Mouse (Mus musculus) megakaryocyte, embryonic 14.5 days (primary cell): ENCODE measurements around the gene Olfr74. TPM values are rescaled to one million over a fixed set of nuclear protein-coding genes. Genes with fewer than 3 reads are reported as not detected.
"Not testable (repeated sequence)": the region's sequence is repeated elsewhere in the genome, so short reads cannot be mapped to it uniquely, and the experiment has no call there.

Experiments used
- H3K27me3 ChIP-seq: replicated peaks from 2 replicates; pipeline ENCODE3; 2012; ENCODE audit warnings: inconsistent platforms
- H3K36me3 ChIP-seq: replicated peaks from 2 replicates; pipeline ENCODE3; 2012; ENCODE audit warnings: low read length, inconsistent platforms, mixed read lengths
- H3K4me1 ChIP-seq: 2 replicates; pipeline ENCODE4 v1.6.1; 2012; ENCODE audit warnings: inconsistent platforms
- H3K4me3 ChIP-seq: replicated peaks from 2 replicates; pipeline ENCODE3; 2012; ENCODE audit warnings: moderate library complexity, mild to moderate bottlenecking, inconsistent platforms
- H3K9me3 ChIP-seq: 2 replicates; pipeline ENCODE4 v1.6.1; 2012; ENCODE audit warnings: inconsistent platforms
- FLI1 ChIP-seq: IDR thresholded peaks from 2 replicates; pipeline ENCODE4 v1.6.1; 2012; ENCODE audit warnings: low read length, inconsistent platforms, mixed read lengths
- GATA1 ChIP-seq: IDR thresholded peaks from 3 replicates; pipeline ENCODE4 v1.6.1; 2012; ENCODE audit warnings: mixed read lengths, low read length, inconsistent platforms, borderline replicate concordance
- polyA plus RNA-seq: library from polyadenylated mRNA; stranded (reverse); fragments of >175 nt; gene quantifications from 2 replicates; pipeline ENCODE4 v1.2.3, GENCODE M21; 2012; ENCODE audit warnings: low replicate concordance; ENCODE audit not compliant: insufficient read depth

The Olfr74 gene
- not detected in 2 replicates for polyA plus RNA-seq

GRCm38 (mm10) chr2:87974563-87974962 lies at the start of gene Olfr74:
Gene Olfr74, minus strand, starts transcription at chr2:87974663.
- Histone ChIP-seq H3K36me3 (no peaks in the 10 kb centered on the region), H3K27me3 (no peaks in the 10 kb centered on the region), H3K4me1 (no peaks in the 10 kb centered on the region), H3K4me3 (no peak within 1 kb of the TSS), H3K9me3 (0 out of 2 replicates have a peak, but pooled peaks cover 2% of the 10 kb centered on the region)
- TF ChIP-seq GATA1 (no peak), FLI1 (no peak)

GRCm38 (mm10) chr2:88022474-88022873 lies 48.0 kb upstream of the Olfr74 start, which contains the start of gene Olfr1161:
Gene Olfr1161, plus strand, starts transcription at chr2:88022774.
- H3K4me1 ChIP-seq, H3K9me3 ChIP-seq, H3K36me3 ChIP-seq: not testable (repeated sequence)

GRCm38 (mm10) chr2:88007515-88008318 lies 33.3 kb upstream of the Olfr74 start, which contains the start of gene Olfr1160:
Gene Olfr1160, minus strand, starts transcription at chr2:88008268.
- TF ChIP-seq GATA1 = no peak
- no peak for TF ChIP-seq FLI1
- Histone ChIP-seq H3K4me3 (no peak within 1 kb of the TSS), H3K27me3 (no peaks in the 10 kb centered on the region), H3K4me1 (no peaks in the 10 kb centered on the region), H3K9me3 (no peaks in the 10 kb centered on the region), H3K36me3 (no peaks in the 10 kb centered on the region)

More at GRCm38 (mm10) chr2:88022474-88022873, 48.0 kb upstream of the Olfr74 start, which contains the start of gene Olfr1161:
- not testable (repeated sequence) for H3K4me3 ChIP-seq, H3K27me3 ChIP-seq

- Histone ChIP-seq H3K4me3 (no peak within 1 kb of the TSS), H3K27me3 (no peaks in the 10 kb centered on the region), H3K4me1 (no peaks in the 10 kb centered on the region), H3K36me3 (no peaks in the 10 kb centered on the region), H3K9me3 (no peaks in the 10 kb centered on the region)
- TF ChIP-seq GATA1 = no peak
- TF ChIP-seq FLI1 = no peak
Measured at GRCm38 (mm10) chr2:87989813-87990212, 15.3 kb upstream of the Olfr74 start, which contains the start of gene Olfr1158. Gene Olfr1158, plus strand, starts transcription at chr2:87990113.

- H3K4me3 ChIP-seq = no peak within 1 kb of the TSS
- no peaks in the 10 kb centered on the region for H3K27me3 ChIP-seq
- no peaks in the 10 kb centered on the region for H3K36me3 ChIP-seq
- no peaks in the 10 kb centered on the region for H3K9me3 ChIP-seq
- H3K4me1 ChIP-seq = no peaks in the 10 kb centered on the region
- TF ChIP-seq FLI1 = no peak
- no peak for TF ChIP-seq GATA1
Measured at GRCm38 (mm10) chr2:87968199-87968598, 6.3 kb downstream of the Olfr74 start, which contains the start of gene Olfr1157. Gene Olfr1157, minus strand, starts transcription at chr2:87968299.

- Histone ChIP-seq H3K9me3 (peaks cover 4% of the 10 kb centered on the region; the same call in 1 of the 2 replicates), H3K4me3 (no peak within 1 kb of the TSS), H3K36me3 (no peaks in the 10 kb centered on the region), H3K27me3 (no peaks in the 10 kb centered on the region), H3K4me1 (no peaks in the 10 kb centered on the region)
- TF ChIP-seq FLI1 (no peak), GATA1 (no peak)
Measured at GRCm38 (mm10) chr2:87953000-87953399, 21.5 kb downstream of the Olfr74 start, which contains the start of gene Olfr1156. Gene Olfr1156, minus strand, starts transcription at chr2:87953100.

GRCm38 (mm10) chr2:87945037-87945436 lies 29.4 kb downstream of the Olfr74 start, which contains the start of gene Olfr1155:
Gene Olfr1155, minus strand, starts transcription at chr2:87945137.
- Histone ChIP-seq H3K9me3 (peaks cover 8% of the 10 kb centered on the region; the same call in 1 of the 2 replicates), H3K27me3 (no peaks in the 10 kb centered on the region)
- TF ChIP-seq FLI1 (no peak), GATA1 (no peak)

More at GRCm38 (mm10) chr2:87945037-87945436, 29.4 kb downstream of the Olfr74 start, which contains the start of gene Olfr1155:
- no peak within 1 kb of the TSS for H3K4me3 ChIP-seq
- no peaks in the 10 kb centered on the region for H3K4me1 ChIP-seq
- H3K36me3 ChIP-seq = no peaks in the 10 kb centered on the region

Other genes with a start within 250 kb of the Olfr74 start
- gene Olfr1138, start 234.7 kb downstream of the Olfr74 start, polyA plus RNA-seq = not detected in 2 replicates
- not detected in 2 replicates for gene Olfr1140, start 230.9 kb downstream of the Olfr74 start, polyA plus RNA-seq
- gene Olfr1141, start 220.7 kb downstream of the Olfr74 start, polyA plus RNA-seq = not detected in 2 replicates
- gene Olfr152, start 195.2 kb downstream of the Olfr74 start, polyA plus RNA-seq = not detected in 2 replicates
- not detected in 2 replicates for gene Olfr1143, start 174.1 kb downstream of the Olfr74 start, polyA plus RNA-seq
- gene Olfr1145, start 164.8 kb downstream of the Olfr74 start, polyA plus RNA-seq = not detected in 2 replicates
- gene Olfr1148, start 144.1 kb downstream of the Olfr74 start, polyA plus RNA-seq = not detected in 2 replicates
- gene Olfr1150-ps1, start 130.7 kb downstream of the Olfr74 start, polyA plus RNA-seq = not detected in 2 replicates
- not detected in 2 replicates for gene Olfr1151, start 118.8 kb downstream of the Olfr74 start, polyA plus RNA-seq
- gene Olfr1152, start 108.2 kb downstream of the Olfr74 start, polyA plus RNA-seq = 0.43 TPM in 1 of 2 replicates, not detected in the other
- not detected in 2 replicates for gene Olfr1153, start 79.7 kb downstream of the Olfr74 start, polyA plus RNA-seq
- not detected in 2 replicates for gene Olfr1154, start 69.5 kb downstream of the Olfr74 start, polyA plus RNA-seq
- not detected in 2 replicates for gene Olfr1155, start 29.5 kb downstream of the Olfr74 start, polyA plus RNA-seq
- not detected in 2 replicates for gene Olfr1156, start 21.6 kb downstream of the Olfr74 start, polyA plus RNA-seq
- gene Olfr1157, start 6.4 kb downstream of the Olfr74 start, polyA plus RNA-seq = not detected in 2 replicates
- gene Olfr1158, start 15.4 kb upstream of the Olfr74 start, polyA plus RNA-seq = not detected in 2 replicates
- not detected in 2 replicates for gene Olfr1160, start 33.6 kb upstream of the Olfr74 start, polyA plus RNA-seq
- not detected in 2 replicates for gene Olfr1161, start 48.1 kb upstream of the Olfr74 start, polyA plus RNA-seq
- not detected in 2 replicates for gene Olfr73, start 63.0 kb upstream of the Olfr74 start, polyA plus RNA-seq
- gene Olfr1162, start 76.5 kb upstream of the Olfr74 start, polyA plus RNA-seq = not detected in 2 replicates
- gene Olfr1163, start 97.2 kb upstream of the Olfr74 start, polyA plus RNA-seq = not detected in 2 replicates
- not detected in 2 replicates for gene Olfr1164, start 119.3 kb upstream of the Olfr74 start, polyA plus RNA-seq
- gene Olfr1166, start 153.6 kb upstream of the Olfr74 start, polyA plus RNA-seq = not detected in 2 replicates
- gene Olfr1167, start 180.5 kb upstream of the Olfr74 start, polyA plus RNA-seq = not detected in 2 replicates
- gene Olfr1168, start 207.2 kb upstream of the Olfr74 start, polyA plus RNA-seq = not detected in 2 replicates